Mouse (Mus musculus): ENCODE results near the gene Ikzf4.
"Not testable (repeated sequence)": the region's sequence is repeated elsewhere in the genome, so short reads cannot be mapped to it uniquely, and the experiment has no call there.

DNA sequence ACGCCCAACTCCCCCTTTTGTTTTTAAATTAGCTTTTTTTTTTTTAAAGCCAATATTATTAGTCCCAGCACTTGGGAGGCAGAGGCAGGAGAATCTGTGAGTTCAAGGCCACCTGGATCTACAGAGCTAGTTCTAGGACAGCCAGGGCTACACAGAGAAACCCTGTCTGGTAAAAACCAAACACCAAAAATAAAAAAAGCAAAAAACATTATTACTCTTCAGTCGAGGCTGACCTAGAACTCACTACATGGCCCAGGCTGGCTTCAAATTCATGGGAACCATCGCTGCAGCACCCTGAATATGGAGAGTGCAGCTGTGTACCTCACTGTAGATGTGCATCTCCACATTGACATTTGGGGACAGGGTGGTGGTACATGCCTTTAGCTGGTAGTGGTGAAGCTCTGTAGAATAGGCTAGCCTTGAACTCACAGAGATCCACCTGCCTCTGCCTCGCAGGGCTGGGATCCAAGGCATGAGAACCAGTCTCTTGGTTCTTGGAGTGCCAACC, 22.6 kb downstream of the Ikzf4 start:
- TF ChIP-seq POLR2A (IDR thresholded peaks at IDR 0.05; ENCODE audit: insufficient read length, low read depth) (peak; percentile 27), POLR2AphosphoS2 (IDR thresholded peaks at IDR 0.05; ENCODE audit: insufficient read length, low read depth) (peak; percentile 77)
- not testable (repeated sequence) for TF ChIP-seq MYOG (IDR thresholded peaks at IDR 0.05; ENCODE audit: control insufficient read depth in 1 of 3, insufficient read depth in 1 of 3, insufficient read length in 2 of 3, low read depth in 2 of 3)

Measured in myocyte (in vitro differentiated cells).